Mouse (Mus musculus) testis, adult 2 months (tissue): ENCODE measurements at regions not wholly inside any gene's neighbourhood (a gene's known extent, or its start where the extent isn't known, plus 50 kb on each side); places are given as distances from the start of the nearest gene placed in this dataset.

Experiments used
- CTCF ChIP-seq: fragments of 200-500 bp; IDR thresholded peaks from 2 replicates; pipeline ENCODE4 v1.5.1; 2012; ENCODE audit warnings: low read depth, mild to moderate bottlenecking, inconsistent platforms, low read length, moderate library complexity; ENCODE audit not compliant: control insufficient read depth, insufficient read depth, insufficient replicate concordance
- POLR2A ChIP-seq: fragments of 200-500 bp; IDR thresholded peaks from 2 replicates; pipeline ENCODE4 v1.6.1; 2012; ENCODE audit warnings: low read depth, mild to moderate bottlenecking, inconsistent platforms, low read length, moderate library complexity; ENCODE audit not compliant: control insufficient read depth

DNA sequence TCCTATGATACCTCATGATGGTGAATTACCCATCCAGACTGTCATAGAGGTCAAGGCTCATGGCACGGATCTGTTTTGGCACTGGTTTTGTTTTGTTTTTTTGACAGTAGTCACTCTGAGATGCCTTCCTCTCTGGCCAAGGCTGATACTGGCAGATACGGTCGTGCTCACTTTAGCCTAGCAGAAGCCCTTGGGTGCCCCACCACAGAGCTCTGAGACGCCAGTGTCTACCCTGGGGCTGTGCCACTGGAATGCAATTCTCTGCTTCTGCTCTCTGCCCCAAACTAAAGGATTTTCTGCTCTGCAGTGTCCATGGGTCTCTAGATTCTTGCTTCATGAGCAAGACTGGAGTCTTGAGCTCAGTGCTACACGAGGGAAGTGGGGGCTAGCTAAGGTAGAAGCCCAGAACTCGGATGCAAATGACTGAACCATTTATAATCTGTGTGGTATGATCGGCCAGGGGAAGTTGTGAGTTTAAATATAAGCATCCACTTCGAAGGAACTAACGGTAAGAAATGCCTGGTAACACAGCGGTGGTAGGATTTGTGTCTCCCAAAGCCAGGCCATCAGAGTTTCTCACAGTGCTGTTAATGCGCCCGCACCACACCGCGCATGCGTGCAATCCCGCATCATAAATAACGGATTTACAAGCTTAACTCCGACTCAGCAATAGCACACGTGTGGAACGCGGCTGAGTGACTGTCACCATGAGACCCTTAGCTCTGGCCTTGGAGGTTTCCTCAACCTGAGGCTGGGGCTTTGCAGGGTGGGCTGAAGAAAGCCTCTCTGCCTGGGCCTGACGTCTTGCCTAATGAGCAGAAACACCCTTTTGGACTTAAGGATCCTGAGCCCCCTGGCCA lies 177.6 kb downstream of the Bcl11a start:
- TF ChIP-seq CTCF (no peak), POLR2A (0 out of 2 replicates have a peak, but pooled peaks have one; percentile 8)
